Mouse (Mus musculus) G1E (cell line): ENCODE results near the gene Pfkl.

Experiments used
- CTCF ChIP-seq: IDR thresholded peaks from 2 replicates; pipeline ENCODE4 v1.5.1; 2012; ENCODE audit warnings: low read depth, low read length, inconsistent platforms, mixed read lengths
- GATA1 ChIP-seq: IDR thresholded peaks from 2 replicates; pipeline ENCODE4 v1.6.1; 2012; ENCODE audit warnings: borderline replicate concordance, low read length, inconsistent platforms, mixed read lengths

- TF ChIP-seq CTCF (no peak), GATA1 (no peak)
Observed at GRCm38 (mm10) chr10:77962725-77963124, 47.2 kb downstream of the Pfkl start.
